Mouse (Mus musculus): ENCODE results near the gene Washc2.
A peak's percentile ranks its signal among the peaks of the same experiment; 100 is the strongest.

Gene Washc2

DNA sequence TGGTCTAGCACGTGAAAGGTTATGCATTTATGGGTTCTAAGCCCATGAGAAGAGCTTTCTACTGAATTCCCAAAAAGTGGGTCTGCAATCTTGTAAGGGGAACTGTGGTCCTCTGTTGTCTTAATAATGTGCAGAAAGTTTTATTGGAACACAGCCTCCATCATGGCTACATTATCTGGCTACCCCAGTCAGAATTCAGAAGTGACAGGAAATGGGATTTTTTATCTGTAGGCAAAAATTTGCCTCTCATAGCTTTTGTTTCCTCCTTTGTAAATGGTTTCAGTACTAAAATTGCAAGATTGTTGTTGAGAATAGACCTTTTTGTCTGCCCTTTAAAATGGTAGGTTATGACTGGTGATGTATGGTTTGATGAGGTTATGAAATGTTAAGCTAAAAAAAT lies 55.0 kb downstream of the Washc2 start:
- DNase-seq (ENCODE audit: low spot score), result no peak

DNA sequence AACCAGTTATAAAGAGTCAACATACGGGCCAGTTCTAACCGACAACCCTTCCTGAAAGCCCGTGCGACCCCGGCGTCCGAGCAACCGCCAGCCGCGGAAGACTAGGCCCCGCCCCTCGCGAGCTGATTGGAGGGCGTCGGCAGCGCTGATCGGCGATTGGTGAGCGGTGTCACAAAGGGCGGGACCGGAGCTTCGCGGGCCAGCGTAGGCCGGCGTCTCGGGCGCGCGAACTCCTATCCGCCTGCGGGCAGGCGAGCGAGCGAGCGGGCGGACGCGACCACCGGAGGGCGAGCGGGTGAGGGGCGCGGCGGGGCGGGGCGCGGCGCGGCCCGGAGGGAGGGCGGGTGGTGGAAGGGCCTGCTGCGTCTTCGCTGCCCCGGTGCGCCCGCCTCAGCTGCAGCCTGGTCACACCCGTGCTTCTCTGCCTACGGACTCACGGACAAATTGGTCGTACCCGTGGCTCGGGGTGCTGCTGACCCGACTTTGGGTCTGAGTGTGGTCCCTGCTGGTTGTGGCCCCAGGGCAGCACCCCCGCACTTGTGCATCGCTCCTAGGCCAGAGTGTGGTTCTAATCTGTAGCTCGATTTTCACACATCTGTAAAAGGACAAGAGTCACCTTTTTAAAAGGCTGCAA lies 56.3 kb downstream of the Washc2 start, which contains the start of gene Zfand4:
Gene Zfand4 (plus strand): TSS at position 205 of the 634 bp plus-strand sequence.
- DNase-seq (ENCODE audit: low spot score), result peak; percentile 97

DNA sequence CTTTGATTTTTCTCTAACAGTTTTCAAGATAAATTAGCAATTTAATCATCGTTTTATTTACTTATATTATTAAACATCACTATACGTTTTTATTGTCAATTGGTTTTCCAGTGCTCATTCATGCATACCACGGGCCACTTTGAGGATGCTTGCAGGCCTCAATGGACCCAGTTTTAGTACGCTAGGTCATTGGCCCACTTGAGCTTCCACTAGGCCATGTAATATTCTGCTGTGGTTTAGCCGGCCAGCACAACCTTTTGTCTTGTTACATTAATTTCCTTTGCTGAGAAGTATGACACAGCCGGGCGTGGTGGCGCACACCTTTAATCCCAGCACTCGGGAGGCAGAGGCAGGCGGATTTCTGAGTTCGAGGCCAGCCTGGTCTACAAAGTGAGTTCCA lies 57.0 kb downstream of the Washc2 start:
- no peak for DNase-seq (ENCODE audit: low spot score)

DNA sequence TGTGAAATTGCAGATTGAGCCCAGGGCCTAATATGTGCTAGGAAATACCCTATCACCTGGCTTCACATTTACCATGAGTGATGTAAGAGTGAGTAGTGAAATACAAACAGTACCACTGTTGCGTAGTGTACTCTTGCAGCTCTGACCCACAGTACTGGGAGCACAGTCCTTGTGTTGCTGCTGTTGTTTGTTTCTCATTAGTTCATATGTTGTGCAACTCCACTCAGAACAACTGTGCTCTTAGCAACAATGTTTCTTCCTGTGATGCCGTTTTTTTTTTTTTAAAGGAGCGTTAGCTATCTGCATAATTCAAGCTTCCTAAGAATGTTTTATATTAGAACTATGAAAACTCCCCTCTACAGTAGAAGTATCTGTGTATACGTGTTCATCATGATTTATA lies 57.8 kb downstream of the Washc2 start:
- no peak for DNase-seq (ENCODE audit: low spot score)

DNA sequence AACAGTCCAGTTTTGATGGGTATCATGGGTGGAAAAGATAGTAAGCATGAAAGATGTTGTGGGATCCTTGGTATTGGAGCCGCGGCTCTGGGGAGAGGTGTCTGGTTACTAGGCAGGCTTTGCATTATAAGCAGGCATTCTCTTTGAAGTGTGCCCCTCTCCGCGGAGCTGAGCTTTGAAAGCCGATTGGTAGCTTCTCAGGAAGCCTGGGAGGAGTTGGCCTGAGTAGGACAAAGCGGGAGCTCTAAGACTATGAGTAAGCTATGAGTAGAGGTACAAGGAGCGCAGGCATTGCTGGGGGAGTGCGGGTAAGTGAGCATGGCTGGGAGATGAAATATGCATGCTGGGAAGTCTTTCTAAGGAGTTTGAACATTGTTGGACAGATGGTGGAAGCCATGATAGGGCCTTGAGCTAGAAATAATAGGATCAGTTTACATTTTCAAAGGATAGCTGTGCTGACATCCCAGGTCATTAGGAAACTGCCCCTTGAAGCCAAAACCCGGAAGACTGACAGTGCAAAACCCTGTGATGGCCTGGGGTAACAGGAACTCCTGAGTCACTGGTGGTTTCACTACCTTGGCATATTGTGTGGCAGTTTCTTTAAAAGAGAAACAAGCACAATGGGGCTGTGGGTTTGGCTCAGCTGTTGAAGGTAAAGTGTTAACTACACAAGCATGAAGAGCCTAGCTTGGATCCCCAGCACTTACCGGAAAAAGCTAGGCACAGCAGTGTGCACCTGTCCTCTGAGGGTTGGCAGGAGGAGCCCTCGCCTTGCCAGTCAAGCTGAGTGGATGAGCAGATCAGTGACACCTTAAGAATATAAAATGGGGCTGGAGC lies 58.7 kb downstream of the Washc2 start:
- DNase-seq (ENCODE audit: low spot score), result peak; percentile 85

DNA sequence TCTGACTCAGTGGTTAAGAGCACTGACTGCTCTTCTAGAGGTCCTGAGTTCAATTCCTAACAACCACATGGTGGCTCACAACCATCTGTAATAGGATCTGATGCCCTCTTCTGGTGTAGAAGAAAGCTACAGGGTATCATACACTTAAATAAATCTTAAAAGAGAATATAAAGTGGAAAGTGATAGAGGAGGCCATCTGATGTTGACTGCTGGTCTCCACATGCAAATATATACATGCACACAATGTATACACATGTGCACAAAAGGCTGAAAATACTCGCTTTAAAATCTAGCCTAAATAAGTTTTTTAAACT lies 59.2 kb downstream of the Washc2 start:
- no peak for DNase-seq (ENCODE audit: low spot score)

DNA sequence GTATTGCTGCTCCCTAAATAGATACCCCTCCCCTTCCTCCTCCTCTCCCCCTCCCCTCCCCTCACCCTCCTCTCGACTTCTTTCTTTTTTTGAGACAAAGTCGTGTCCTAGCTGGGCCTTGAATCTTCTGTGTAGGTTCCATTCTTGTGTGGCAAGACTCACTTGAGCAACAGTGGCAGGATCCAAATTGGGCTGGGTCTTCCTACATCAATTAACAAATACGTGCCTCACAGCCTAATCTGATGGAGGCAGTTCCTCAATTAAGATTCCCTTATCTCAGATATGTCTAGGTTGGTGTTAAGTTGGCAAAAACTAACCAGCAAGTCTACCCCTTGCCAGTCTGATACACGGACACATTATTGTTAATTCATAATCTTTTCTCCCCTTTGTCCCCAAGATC lies 67.9 kb downstream of the Washc2 start:
- DNase-seq (ENCODE audit: low spot score), result no peak

DNA sequence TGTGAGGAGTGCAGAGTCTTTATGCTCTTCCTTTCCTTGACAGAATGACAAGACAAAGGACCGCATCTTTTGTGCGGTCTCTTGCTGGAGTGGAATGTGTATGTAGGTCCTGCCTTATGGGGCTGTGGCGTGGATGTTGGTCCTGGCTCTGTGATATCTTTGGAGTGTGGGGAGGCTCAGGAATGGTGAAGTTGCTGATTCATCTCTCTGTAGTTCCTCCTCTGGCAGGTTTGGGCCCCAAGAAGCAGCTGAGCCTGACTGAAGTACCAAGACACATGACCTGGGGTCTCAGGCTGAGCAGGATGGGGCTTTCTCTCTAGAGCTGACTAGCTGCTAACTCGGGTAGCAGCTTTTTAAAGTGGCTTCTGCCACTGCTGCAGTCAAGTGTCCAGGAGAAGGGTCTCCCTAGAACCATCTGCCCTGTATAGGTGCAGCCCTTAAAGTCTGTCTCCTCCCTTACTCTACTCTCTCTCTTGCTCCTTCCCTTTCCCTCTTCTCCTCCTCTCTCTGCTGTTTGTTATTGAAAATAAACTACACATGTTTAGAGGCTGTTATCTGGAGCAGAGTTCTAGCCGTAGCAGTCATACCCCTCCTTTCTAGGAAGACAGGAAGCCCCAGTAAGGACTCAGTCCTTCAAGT lies 71.0 kb downstream of the Washc2 start:
- DNase-seq (ENCODE audit: low spot score), result no peak

DNA sequence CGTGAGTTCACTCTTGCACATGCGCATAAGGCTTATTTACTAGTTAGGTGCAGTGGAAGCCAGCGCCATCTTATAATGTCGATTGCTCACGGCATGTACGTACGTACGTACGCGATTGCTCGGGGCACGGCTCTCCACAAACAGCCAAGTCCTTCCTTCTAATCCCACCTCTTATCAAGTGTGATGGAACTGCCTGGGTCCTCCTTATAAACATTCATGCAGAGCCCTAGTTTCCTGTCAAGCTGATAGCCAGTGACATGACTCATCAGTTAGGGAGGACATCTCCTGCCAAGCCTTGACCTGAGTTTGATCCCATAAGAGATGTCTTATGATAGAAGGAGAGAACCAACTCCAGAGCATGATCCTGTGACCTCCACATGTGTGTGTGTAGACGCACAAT lies 73.2 kb downstream of the Washc2 start:
- no peak for DNase-seq (ENCODE audit: low spot score)

DNA sequence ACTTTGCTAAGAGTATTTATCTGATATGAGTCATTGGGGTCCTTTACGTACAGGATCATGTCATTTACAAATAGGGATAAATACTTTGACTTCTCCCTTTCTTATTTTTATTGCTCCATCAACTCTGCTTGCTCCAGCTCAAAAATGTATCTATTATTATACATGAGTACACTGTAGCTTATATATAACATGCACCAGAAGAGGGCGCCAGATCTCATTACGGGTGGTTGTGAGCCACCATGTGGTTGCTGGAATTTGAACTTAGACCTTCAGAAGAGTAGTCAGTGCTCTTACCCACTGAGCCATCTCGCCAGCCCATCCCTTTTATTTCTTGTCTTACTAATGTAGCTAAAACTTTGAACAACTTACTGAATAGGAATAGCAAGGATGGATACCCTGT lies 74.7 kb downstream of the Washc2 start:
- peak; percentile 61 for DNase-seq (ENCODE audit: low spot score)

DNA sequence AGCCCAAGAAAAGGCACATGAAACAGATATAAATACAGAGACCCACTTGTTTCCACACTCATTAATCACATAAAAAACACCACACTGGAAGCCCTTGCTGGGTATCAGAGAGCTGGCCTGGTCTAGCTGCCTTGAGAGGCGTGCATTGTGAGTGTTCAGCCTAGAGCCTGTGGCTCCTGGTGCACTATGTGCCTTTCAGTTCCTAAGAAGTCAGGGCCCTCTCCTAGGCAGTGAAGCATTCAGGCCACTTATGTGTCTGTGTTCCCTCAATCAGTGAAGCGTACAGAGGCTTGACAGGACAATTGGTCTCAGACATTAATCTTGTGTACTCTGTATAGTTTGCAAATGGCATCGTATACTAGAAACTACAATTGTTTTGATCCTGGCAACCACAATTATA lies 75.4 kb downstream of the Washc2 start:
- DNase-seq (ENCODE audit: low spot score), result no peak

DNA sequence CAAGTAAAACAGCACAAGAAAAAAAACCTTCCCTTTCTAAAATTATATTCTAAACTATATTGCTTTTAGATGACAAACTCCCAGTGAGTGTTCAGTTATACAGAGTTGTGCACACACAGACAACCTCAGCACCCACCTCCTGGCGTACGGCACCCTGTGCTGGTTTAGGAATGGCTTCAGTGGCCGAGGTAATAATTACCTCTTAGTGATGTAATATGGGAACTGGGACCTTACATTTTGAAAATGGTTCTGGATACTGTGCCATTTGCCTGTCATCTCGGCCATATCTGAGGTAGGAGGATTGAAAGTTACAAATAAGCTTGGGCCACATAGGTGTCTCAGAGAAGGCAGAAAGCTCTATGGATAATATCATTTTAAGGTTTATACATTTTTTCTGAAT lies 78.5 kb downstream of the Washc2 start:
- no peak for DNase-seq (ENCODE audit: low spot score)

DNA sequence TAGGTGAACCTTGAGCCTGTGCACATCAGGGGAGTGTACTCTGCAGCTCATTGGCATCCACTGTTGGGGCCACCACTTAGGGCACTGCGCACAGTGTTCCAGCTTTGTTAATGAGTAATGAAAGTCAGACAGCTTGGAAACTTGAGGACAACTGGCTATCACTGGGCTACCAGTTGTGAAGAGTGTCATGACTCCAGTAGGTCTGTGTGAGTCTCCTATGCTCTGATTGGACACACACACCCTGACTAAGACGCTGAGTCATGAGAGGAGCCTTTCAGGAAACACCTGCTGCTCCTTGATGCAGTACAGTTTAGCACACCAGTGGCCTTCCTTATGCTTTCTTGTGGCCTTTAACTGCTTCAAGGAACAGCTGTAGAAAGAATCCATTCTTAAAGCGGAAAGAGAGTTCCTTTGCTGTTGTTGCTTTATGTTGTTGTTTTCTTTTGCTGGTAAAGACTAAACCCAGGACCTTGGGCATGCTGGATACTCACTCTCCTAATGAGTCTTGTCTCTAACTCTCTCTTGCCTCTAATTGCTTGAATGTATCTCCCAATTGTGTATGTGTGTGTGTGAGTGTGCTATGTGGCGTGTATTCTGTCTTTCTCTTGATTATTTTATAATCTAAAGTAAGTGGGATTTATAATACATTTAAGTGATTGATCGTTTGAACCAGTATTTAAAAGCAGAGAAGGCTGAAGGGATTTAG lies 79.2 kb downstream of the Washc2 start:
- peak; percentile 23 for DNase-seq (ENCODE audit: low spot score)

DNA sequence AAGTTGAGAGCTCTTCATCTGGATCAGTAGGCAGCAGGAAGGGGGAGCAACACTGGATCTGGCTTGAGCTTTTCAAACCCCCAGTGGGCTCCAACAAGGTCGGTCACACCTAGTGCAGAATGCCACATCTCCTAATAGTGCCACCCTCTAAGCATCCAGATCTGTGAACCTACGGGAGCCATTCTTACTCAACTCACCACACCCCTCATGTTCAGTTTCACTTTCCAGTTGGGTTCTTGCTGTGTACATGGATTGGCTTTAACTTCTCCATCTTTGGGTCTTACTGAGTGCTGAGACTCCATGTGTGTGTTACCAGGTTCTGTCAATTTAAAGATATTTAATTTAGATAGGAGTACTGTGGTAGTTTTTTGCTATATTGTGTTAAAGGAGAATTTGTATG lies 103.6 kb downstream of the Washc2 start:
- DNase-seq (ENCODE audit: low spot score), result no peak
